Mouse (Mus musculus): ENCODE data around the gene Gm20538. TPM values are rescaled to one million over a fixed set of nuclear protein-coding genes. Genes with fewer than 3 reads are reported as not detected.

Gm20538 gene
- total RNA-seq, 2 experiments from 2014 or later, result not detected

Other genes with a start within 250 kb of the Gm20538 start
- gene Scd4, start 219.7 kb downstream of the Gm20538 start, total RNA-seq (2021), result 10 to 100 TPM in 1 of 2 experiments, 1 to 10 TPM in 1; 5.2 to 15.0 TPM
- gene Scd1, start 145.0 kb downstream of the Gm20538 start, total RNA-seq (2021), result over 10,000 TPM in 1 of 2 experiments, 1,000 to 10,000 TPM in 1; 1,926 to 12,846 TPM
- under 1 TPM; 0.10 to 0.20 TPM for gene Wnt8b, start 59.4 kb downstream of the Gm20538 start, total RNA-seq (2021)
- 1 to 10 TPM; 5.0 to 5.2 TPM for gene Sec31b, start 7.0 kb downstream of the Gm20538 start, total RNA-seq (2021)
- 1,000 to 10,000 TPM in 1 of 2 experiments, 100 to 1,000 TPM in 1; 514 to 1,037 TPM for gene Ndufb8, start 2.6 kb upstream of the Gm20538 start, total RNA-seq (2021)
- gene Hif1an, start 10.0 kb upstream of the Gm20538 start, total RNA-seq (2021), result 10 to 100 TPM; 22.9 to 27.9 TPM
- gene Pax2, start 203.2 kb upstream of the Gm20538 start, total RNA-seq (2021), result not detected